ENCODE assay signal across 17 mouse cellular contexts in the genomic region with DNA sequence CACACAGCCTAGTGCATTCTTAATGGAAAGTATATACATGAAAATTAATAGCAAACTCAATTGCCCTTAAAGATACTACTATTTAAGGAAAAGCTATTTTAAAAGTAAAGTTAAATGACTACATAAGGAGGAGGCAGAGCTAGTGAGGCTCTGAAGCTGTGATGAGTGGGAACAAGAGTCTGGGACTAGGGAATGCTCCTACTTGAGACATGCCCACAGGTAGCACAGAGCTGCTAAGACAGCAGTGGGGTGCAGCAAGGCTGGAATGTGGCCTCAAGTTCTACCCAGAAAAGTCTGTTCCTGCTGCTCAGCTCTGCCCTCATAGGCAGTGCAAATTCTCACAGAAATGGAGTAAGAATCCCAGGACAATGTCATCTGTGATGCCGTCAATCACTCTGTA.
"Had no signal": no experiment of that assay in that cellular context is flagged by ENCODE, and none has a peak within 500 bp of the region (broad histone marks: within the 10 kb centered on the region; RNA-seq: fewer than 3 reads in every experiment).

No protein-coding gene starts in this region.

- H3K27me3 ChIP-seq: megakaryocyte, embryonic 14.5 days; midbrain, embryonic 13.5 days; midbrain, embryonic 15.5 days; neural tube, embryonic 13.5 days; neural tube, embryonic 15.5 days had no signal

- ATAC-seq: midbrain, embryonic 13.5 days; midbrain, embryonic 15.5 days had no signal

- H3K27ac ChIP-seq: macrophage; midbrain, embryonic 13.5 days; midbrain, embryonic 15.5 days; neural tube, embryonic 13.5 days; neural tube, embryonic 15.5 days had no signal

- H3K4me2 ChIP-seq: lung, embryonic 14.5 days; midbrain, embryonic 11.5 days; midbrain, embryonic 13.5 days; midbrain, embryonic 15.5 days; neural tube, embryonic 13.5 days; neural tube, embryonic 15.5 days had no signal

- H3K9me3 ChIP-seq: megakaryocyte, embryonic 14.5 days; midbrain, embryonic 13.5 days; midbrain, embryonic 15.5 days; neural tube, embryonic 13.5 days; neural tube, embryonic 15.5 days had no signal

- H3K4me3 ChIP-seq: megakaryocyte, embryonic 14.5 days; midbrain, embryonic 13.5 days; midbrain, embryonic 15.5 days; neural tube, embryonic 13.5 days; neural tube, embryonic 15.5 days had no signal

- DNase-seq: lung, adult 18-20 months; lung, embryonic 14.5 days; lung, postnatal 10 days; retina, postnatal 1 day; right cerebral cortex, adult 18-20 months; right cerebral cortex, postnatal 14 days; spleen, adult 18-20 months; thymus, adult 18-20 months; thymus, postnatal 14 days; thymus, postnatal 36 days had no signal

- H3K4me1 ChIP-seq: midbrain, embryonic 15.5 days had no signal

- H3K36me3 ChIP-seq: midbrain, embryonic 15.5 days had no signal

- H3K9ac ChIP-seq: lung, embryonic 14.5 days; midbrain, embryonic 13.5 days; midbrain, embryonic 15.5 days; neural tube, embryonic 13.5 days; neural tube, embryonic 15.5 days had no signal
